ENCODE assay signal across 11 mouse cellular contexts in the genomic region with DNA sequence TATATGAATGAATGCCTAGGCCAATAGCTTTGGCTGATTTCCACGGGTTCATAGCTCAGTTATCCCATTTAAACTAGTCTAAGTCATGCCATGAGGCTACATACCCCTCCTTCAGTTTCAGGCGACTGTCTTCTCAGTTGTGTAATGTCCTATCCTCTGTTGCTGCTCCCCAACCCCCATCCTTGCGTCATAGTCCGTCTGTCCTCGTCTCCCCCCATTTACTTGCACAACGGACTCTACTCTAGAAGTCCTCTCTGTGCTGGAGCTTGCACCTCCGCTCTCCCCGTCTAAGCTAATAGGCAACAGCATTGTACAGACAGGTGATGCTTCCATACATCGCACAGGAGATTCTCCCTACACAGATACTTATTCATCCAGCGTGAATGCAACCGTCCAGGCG. TPM values are rescaled to one million over a fixed set of nuclear protein-coding genes. Genes with fewer than 3 reads are reported as not detected.
DNase-seq lines count a peak whose midpoint lies in the region.
"Had no signal": no experiment of that assay in that cellular context is flagged by ENCODE, and none has a peak within 500 bp of the region (broad histone marks: within the 10 kb centered on the region; RNA-seq: fewer than 3 reads in every experiment).

No protein-coding gene starts in this region.

- intact Hi-C loops in heart, postnatal 36 days (cut with DNase I), result no loop called here

- DNase-seq in 416B (ENCODE audit: low read depth) (peak; percentile 80), NIH3T3 (ENCODE audit: low read depth) (peak; percentile 28)
- peak; percentile 58 for DNase-seq in gonadal fat pad, adult 2 months (ENCODE audit: low read depth)
- DNase-seq in lung, postnatal 36 days, result peak; percentile 67
- no peak for DNase-seq in heart, postnatal 36 days
- no peak for DNase-seq in right cerebral cortex, postnatal 10 days (ENCODE audit: low spot score in 2 of 2)
- no peak for DNase-seq in thymus, postnatal 25 days
- DNase-seq: cerebellum, adult 11-12 months; kidney, adult 11 months; kidney, postnatal 4 days; right cerebral cortex, postnatal 25 days had no signal

RNA-seq across cellular contexts. Expression of a gene that starts 26.6 kb away (rescaled TPM):
- polyA plus RNA-seq in gonadal fat pad, adult 2 months (2012; rRNA removed), result 14.0 and 16.0 TPM in 2 replicates
- 10 to 100 TPM; 23.9 to 27.0 TPM for total RNA-seq in heart, postnatal 36 days (2021)

RNA-seq across cellular contexts. Expression of a gene that starts 26.7 kb away (rescaled TPM):
- 57.9 and 84.4 TPM in 2 replicates for polyA plus RNA-seq in gonadal fat pad, adult 2 months (2012; rRNA removed)
- total RNA-seq in heart, postnatal 36 days (2021), result 10 to 100 TPM; 53.8 to 60.9 TPM

Comparison
In these comparisons a context has a peak if more than half of its experiments do, and no peak if none do; other contexts are left out.
1. DNase-seq: peak in 416B (single experiment), NIH3T3 (single experiment), gonadal fat pad, adult 2 months (single experiment) and lung, postnatal 36 days (single experiment); none in heart, postnatal 36 days (0 of 2), right cerebral cortex, postnatal 10 days (0 of 2) and thymus, postnatal 25 days (single experiment).